Mouse (Mus musculus): ENCODE measurements at regions not wholly inside any gene's neighbourhood (a gene's known extent, or its start where the extent isn't known, plus 50 kb on each side); places are given as distances from the start of the nearest gene placed in this dataset.
"Not testable (repeated sequence)": the region's sequence is repeated elsewhere in the genome, so short reads cannot be mapped to it uniquely, and the experiment has no call there.

DNA sequence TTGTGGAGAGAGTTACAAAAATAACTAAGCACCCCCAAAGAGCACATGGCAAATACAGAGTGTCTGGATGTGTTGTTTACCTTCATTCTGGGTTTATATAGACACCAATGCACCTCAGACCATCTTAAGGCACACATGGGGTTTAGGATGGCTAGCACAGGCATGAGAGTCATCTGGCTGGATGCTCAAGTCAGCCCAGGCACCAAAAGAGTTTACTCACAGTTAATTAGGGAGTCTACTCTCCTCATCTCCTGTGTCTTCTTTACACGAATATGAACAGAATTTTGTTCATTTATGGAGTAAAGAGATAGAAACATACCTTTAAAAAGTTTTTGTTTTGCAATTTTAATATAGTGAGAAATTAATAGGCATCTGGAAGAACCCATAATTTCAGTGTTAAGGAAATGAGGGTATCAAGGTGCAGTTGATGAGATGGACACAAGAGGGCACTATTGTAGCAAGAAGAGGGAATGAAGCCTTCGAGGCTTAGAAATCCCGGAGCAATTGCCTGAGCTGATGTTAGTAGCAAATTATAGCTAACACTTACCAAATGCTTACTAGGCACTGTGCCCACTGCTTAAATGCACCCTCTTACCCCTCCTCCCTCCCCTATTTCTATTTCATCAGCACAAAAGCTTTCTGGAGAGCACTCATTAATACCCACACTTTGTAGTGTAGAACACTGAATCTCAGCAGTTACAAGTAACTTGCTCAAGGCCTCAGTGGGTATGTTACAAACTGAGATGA, 174.6 kb downstream of the Eepd1 start:
- no peak for DNase-seq (ENCODE audit: low spot score)
- intact Hi-C loops (cut with DNase I), result loop anchor here (2.0 to 5.0 kb wide), 3 partner anchors 339 to 1121 kb away; no protein-coding TSS in a partner anchor

GRCm38 (mm10) chr9:25656534-25656933, 175.2 kb downstream of the Eepd1 start:
- intact Hi-C loops (cut with DNase I), result loop anchor here (2.0 to 5.0 kb wide), 3 partner anchors 339 to 1120 kb away; no protein-coding TSS in a partner anchor
- no peak for DNase-seq (ENCODE audit: low spot score)

- intact Hi-C loops (cut with DNase I), result no loop called here
Measured at GRCm38 (mm10) chr9:25683635-25684333, 202.4 kb downstream of the Eepd1 start.

DNA sequence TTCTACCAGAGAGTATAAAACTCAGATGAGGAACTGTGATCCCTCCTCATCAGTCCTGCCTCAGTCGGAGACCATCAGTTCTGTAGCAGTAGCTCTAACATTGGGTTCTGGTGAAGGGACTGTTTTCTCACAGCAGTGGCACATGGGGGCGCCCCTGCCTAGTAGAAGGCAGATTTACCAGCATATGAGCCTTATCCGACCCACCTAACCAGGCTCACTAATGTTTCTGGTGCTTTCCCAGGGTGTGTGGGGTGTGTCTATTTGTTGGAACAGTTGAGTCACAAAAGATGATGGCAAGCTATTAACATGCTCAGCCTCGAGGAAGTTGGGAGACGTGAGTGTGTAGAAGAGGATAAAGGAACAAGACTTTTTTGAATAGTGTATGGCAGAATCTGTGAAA, 212.3 kb downstream of the Eepd1 start:
- intact Hi-C loops (cut with DNase I), result no loop called here
- no peak for DNase-seq (ENCODE audit: low spot score)

More at GRCm38 (mm10) chr9:25683635-25684333, 202.4 kb downstream of the Eepd1 start:
- no peak for DNase-seq (ENCODE audit: low spot score)

DNA sequence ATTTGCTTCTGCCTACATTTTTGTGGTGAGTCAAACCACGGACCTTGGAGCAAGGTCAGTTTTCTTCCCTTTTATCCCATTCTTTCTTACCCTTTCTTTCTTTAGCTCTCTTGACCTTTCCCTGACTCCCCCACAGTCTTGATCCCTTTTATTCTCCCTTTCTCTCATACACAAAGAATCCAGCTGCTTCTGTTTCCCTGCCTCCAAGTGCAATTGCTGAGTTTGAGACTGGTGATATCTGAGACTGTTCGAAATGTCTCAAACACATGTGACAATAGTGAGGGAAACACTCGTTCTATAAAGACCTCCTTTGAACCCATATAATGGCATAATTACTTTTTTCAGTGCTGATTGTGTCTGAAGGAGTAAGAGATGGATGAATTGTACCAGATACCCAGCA, 213.7 kb downstream of the Eepd1 start:
- intact Hi-C loops (cut with DNase I), result no loop called here
- no peak for DNase-seq (ENCODE audit: low spot score)

- intact Hi-C loops (cut with DNase I), result no loop called here
- DNase-seq (ENCODE audit: low spot score), result no peak
Measured at GRCm38 (mm10) chr9:25713636-25714035, 232.3 kb downstream of the Eepd1 start.

- DNase-seq (ENCODE audit: low spot score), result no peak
- intact Hi-C loops (cut with DNase I), result no loop called here
Measured at GRCm38 (mm10) chr9:25744162-25744561, 262.8 kb downstream of the Eepd1 start.

- no peak for DNase-seq (ENCODE audit: low spot score)
- intact Hi-C loops (cut with DNase I), result no loop called here
Measured at GRCm38 (mm10) chr9:25751138-25751537, 269.8 kb downstream of the Eepd1 start.

DNA sequence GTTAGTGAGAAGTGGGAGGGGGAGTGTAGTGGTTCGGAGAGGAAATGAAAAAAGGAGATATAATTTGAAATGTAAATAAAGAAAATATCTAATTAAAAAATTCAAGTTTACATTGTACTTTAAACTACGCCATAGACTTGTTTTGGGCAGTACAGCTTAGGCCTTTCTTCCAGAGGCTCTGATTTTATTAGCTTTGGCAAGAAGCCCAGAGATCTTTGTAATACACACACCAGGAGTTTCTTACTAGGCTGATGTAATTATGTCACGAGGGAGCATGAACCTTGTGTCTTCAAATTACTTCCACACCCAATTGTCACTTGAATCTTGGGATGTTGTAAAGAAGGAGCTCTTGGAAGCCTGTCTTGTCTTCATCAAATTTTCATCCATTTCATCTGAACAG, 292.6 kb downstream of the Eepd1 start:
- no peak for DNase-seq (ENCODE audit: low spot score)
- intact Hi-C loops (cut with DNase I), result no loop called here

DNA sequence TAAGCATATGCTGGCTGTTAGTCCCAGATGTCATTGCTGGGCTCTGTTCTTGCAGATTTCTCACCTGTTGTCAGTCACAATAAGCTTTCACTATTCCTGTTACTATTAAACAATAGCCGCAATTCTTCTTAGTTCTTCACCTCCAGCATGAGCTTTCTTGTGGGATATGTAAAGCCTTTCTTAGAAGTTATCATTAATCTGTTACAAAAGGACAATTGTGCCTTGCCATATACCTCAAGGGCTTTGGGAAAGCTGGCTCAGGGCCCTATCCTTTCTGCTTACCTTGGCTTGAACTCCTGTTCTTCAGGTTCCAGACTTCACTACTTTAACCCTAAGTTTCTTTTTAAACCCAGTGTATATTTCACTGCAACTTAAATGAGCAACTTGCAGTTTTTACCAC, 301.3 kb downstream of the Eepd1 start:
- DNase-seq (ENCODE audit: low spot score), result no peak
- intact Hi-C loops (cut with DNase I), result no loop called here

DNA sequence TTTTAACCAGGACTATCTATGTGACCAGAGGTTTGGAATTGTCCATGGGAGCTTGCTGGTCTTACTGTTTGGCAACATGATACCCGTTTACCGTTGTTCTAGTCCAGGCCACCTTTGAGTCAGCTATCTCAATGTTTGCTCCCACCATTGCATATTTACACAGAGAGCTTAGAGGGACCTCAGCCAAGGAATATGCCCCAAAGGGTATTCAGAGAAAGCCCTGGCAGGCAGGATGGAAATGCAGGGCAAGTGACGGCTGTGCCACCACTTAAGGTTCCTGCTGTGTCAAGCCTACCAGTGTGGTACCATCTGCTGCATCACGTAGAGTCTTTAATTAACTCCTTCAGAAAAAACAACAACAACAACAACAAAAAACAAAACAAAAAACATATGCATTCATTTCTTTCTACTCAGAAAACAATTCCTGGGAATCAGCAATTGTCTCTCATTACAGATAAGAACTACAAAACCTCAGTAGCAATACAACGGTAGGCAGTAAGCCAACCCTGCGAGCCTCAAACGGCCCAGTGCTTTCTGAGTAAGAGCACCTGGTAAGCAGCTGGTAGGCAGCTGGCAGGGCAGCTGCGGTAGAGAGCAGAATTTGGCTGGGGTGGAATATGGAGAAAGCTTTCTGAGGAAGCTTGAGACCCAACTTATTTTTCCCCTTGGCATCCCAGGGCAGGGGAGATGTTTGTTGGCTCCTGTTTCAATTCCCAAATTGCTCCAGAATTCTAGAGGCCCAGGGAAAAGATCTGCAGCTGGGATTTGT, 314.0 kb downstream of the Eepd1 start:
- intact Hi-C loops (cut with DNase I), result no loop called here
- DNase-seq (ENCODE audit: low spot score), result no peak

DNA sequence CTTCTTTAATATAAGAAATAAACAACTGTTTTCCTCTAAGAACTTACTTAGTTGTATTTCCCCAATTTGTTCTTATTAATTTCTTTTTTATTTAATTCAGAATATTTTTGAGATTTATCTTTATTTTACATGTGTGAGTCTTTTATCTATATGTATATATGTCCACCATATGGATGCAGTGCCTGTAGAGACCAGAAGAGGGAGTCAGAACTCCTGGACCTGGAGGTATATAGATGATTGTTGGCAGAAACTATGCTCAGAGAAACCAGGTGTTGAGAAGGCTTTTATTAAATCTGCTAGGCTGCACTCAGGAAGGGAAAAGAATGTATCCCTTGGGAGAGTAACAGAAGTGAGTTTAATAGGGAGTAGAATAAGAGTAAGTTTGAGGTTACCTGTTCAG, 328.2 kb downstream of the Eepd1 start:
- intact Hi-C loops (cut with DNase I), result no loop called here
- no peak for DNase-seq (ENCODE audit: low spot score)

- intact Hi-C loops (cut with DNase I), result no loop called here
- no peak for DNase-seq (ENCODE audit: low spot score)
Measured at GRCm38 (mm10) chr9:25833295-25833694, 351.9 kb downstream of the Eepd1 start.

GRCm38 (mm10) chr9:25849914-25850313, 368.6 kb downstream of the Eepd1 start:
- intact Hi-C loops (cut with DNase I); DNase-seq (ENCODE audit: low spot score): not testable (repeated sequence)

DNA sequence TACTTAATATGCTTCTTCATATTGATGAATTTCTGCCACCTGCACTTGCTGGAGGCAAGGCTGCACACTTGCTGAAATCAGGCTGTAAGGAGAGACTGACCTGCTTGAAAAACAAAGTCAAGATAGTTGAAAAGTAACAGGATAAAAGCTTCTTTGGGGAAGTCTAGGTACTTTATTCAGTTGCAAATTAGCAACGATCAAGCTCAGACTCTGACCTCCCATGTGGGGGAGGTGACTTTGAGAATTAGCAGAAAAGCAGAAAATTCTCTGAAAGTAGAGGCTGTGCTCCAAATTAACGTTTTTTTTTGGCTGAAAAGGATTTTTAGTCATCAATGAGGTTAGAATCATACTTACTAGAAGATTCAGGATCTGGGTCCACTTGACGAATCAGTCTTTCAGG, 369.3 kb downstream of the Eepd1 start:
- DNase-seq (ENCODE audit: low spot score); intact Hi-C loops (cut with DNase I): not testable (repeated sequence)

DNA sequence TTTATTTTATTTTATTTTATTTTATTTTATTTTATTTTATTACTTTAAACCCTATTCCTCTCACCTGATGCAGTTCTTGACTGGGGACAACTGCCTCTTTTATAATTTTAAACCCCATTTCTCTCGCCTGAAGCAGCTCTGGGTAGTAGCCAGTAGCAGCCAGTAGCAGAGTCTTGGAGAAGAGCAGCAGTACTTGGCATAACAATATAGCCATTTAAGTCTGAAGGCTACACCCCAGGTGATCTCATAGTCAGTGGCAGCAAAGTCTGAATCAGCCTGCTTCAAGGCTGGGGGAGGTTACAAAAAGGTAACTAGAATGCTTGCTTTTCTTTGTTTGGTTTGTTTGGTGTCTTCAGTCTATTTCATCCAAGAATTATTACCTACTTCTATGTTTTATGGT, 373.2 kb downstream of the Eepd1 start:
- no peak for DNase-seq (ENCODE audit: low spot score)
- intact Hi-C loops (cut with DNase I), result no loop called here

GRCm38 (mm10) chr9:25870260-25870659, 388.9 kb downstream of the Eepd1 start:
- intact Hi-C loops (cut with DNase I), result no loop called here
- DNase-seq (ENCODE audit: low spot score), result no peak

GRCm38 (mm10) chr9:25896333-25896905, 415.1 kb downstream of the Eepd1 start:
- intact Hi-C loops (cut with DNase I), result no loop called here
- DNase-seq (ENCODE audit: low spot score), result no peak
